Mouse (Mus musculus) MEL (cell line): Measurements from ENCODE around the gene Hfe2. TPM values are rescaled to one million over a fixed set of nuclear protein-coding genes. Genes with fewer than 3 reads are reported as not detected.

Experiments
- DNase-seq: peaks from one replicate; pipeline ENCODE4 v3.0.0; 2011; ENCODE audit warnings: low read depth, low spot score
- H3K27ac ChIP-seq: 2 replicates; pipeline ENCODE4 v1.5.1; 2012; ENCODE audit warnings: low read depth, mild to moderate bottlenecking, control low read depth, low read length, moderate library complexity; ENCODE audit not compliant: control insufficient read depth
- H3K27me3 ChIP-seq, 2 experiments: fragments of 150-350 bp in 1 of 2; sonication (generic) in 1 of 2; 2 replicates each; pipeline ENCODE4 v1.6.1; 2012; ENCODE audit warnings: low read length in 2 of 2, mild to moderate bottlenecking in 2 of 2, improper control_type of control experiment in 1 of 2, moderate library complexity in 1 of 2; ENCODE audit not compliant: insufficient read depth in 2 of 2, control insufficient read depth in 1 of 2
- H3K36me3 ChIP-seq, 2 experiments: 2 replicates each; pipeline ENCODE4 v1.6.1; 2012 to 2014; ENCODE audit warnings: low read length in 2 of 2, improper control_type of control experiment in 1 of 2, inconsistent platforms in 1 of 2, mild to moderate bottlenecking in 1 of 2; ENCODE audit not compliant: insufficient read depth in 2 of 2, control insufficient read depth in 1 of 2
- H3K4me1 ChIP-seq, 2 experiments: fragments of 150-350 bp in 1 of 2; sonication (generic) in 1 of 2; 2 replicates each; pipeline ENCODE4 v1.6.1; 2012; ENCODE audit warnings: low read length in 2 of 2, improper control_type of control experiment in 1 of 2, mild to moderate bottlenecking in 1 of 2; ENCODE audit not compliant: insufficient read depth in 2 of 2, control insufficient read depth in 1 of 2
- H3K4me3 ChIP-seq, 2 experiments: fragments of 150-350 bp in 1 of 2; sonication (generic) in 1 of 2; 2 replicates each; pipeline ENCODE4 v1.5.1; 2012; ENCODE audit warnings: low read depth in 2 of 2, low read length in 2 of 2, mild to moderate bottlenecking in 2 of 2, moderate library complexity in 2 of 2, control low read depth in 1 of 2, improper control_type of control experiment in 1 of 2; ENCODE audit not compliant: control insufficient read depth in 1 of 2, insufficient read depth in 1 of 2
- H3K79me2 ChIP-seq: 2 replicates; pipeline ENCODE4 v1.6.1; 2012; ENCODE audit warnings: mild to moderate bottlenecking, low read length, moderate library complexity; ENCODE audit not compliant: control insufficient read depth, poor library complexity, insufficient read depth
- H3K9ac ChIP-seq: 2 replicates; pipeline ENCODE4 v1.6.1; 2012; ENCODE audit warnings: low read depth, mild to moderate bottlenecking, control low read depth, low read length, moderate library complexity; ENCODE audit not compliant: control insufficient read depth, poor library complexity, severe bottlenecking
- H3K9me3 ChIP-seq: fragments of 150-350 bp; sonication (generic); replicated peaks from 2 replicates; pipeline ENCODE4 v1.6.1; 2012; ENCODE audit warnings: mild to moderate bottlenecking, low read length, improper control_type of control experiment, moderate library complexity; ENCODE audit not compliant: insufficient read depth
- CHD2 ChIP-seq: IDR thresholded peaks from 2 replicates; pipeline ENCODE4 v1.6.1; 2011; ENCODE audit warnings: low read length, improper control_type of control experiment
- CTCF ChIP-seq, 3 experiments: IDR thresholded peaks in 2 of 3; conservative IDR thresholded peaks in 1 of 3; 2 replicates each; pipeline ENCODE4 v1.5.1; 2011 to 2012; ENCODE audit warnings: low read length in 3 of 3, low read depth in 2 of 3, mild to moderate bottlenecking in 2 of 3, improper control_type of control experiment in 1 of 3, inconsistent platforms in 1 of 3, mixed read lengths in 1 of 3, moderate library complexity in 1 of 3; ENCODE audit not compliant: control insufficient read depth in 1 of 3, insufficient read depth in 1 of 3, poor library complexity in 1 of 3, severe bottlenecking in 1 of 3
- GATA1 ChIP-seq: IDR thresholded peaks from 2 replicates; pipeline ENCODE4 v1.6.1; 2011; ENCODE audit warnings: low read depth, low read length, improper control_type of control experiment
- HCFC1 ChIP-seq: IDR thresholded peaks from 2 replicates; pipeline ENCODE4 v1.6.1; 2012; ENCODE audit warnings: low read depth, mild to moderate bottlenecking, inconsistent platforms, low read length, improper control_type of control experiment, moderate library complexity
- KAT2A ChIP-seq: conservative IDR thresholded peaks from 2 replicates; pipeline ENCODE4 v1.6.1; 2012; ENCODE audit warnings: low read depth, low read length, improper control_type of control experiment, inconsistent platforms
- MAFK ChIP-seq: IDR thresholded peaks from 2 replicates; pipeline ENCODE4 v1.6.1; 2011; ENCODE audit warnings: low read depth, mild to moderate bottlenecking, low read length, improper control_type of control experiment, borderline replicate concordance
- MAX ChIP-seq: IDR thresholded peaks from 2 replicates; pipeline ENCODE4 v1.6.1; 2011; ENCODE audit warnings: low read length, improper control_type of control experiment
- MEF2A ChIP-seq: IDR thresholded peaks from 2 replicates; pipeline ENCODE4 v1.6.1; 2014; ENCODE audit warnings: low read depth, mild to moderate bottlenecking, inconsistent platforms, low read length, improper control_type of control experiment; ENCODE audit not compliant: poor library complexity, insufficient replicate concordance, severe bottlenecking; ENCODE audit errors: extremely low read depth
- MXI1 ChIP-seq: IDR thresholded peaks from 2 replicates; pipeline ENCODE4 v1.6.1; 2011; ENCODE audit warnings: mild to moderate bottlenecking, low read depth, low read length, improper control_type of control experiment
- MYB ChIP-seq: IDR thresholded peaks from 2 replicates; pipeline ENCODE4 v1.6.1; 2011; ENCODE audit warnings: mild to moderate bottlenecking, low read depth, low read length, improper control_type of control experiment
- MYC ChIP-seq: IDR thresholded peaks from 2 replicates; pipeline ENCODE4 v1.6.1; 2011; ENCODE audit warnings: low read depth, mild to moderate bottlenecking, low read length, improper control_type of control experiment, moderate library complexity
- NELFE ChIP-seq: IDR thresholded peaks from 2 replicates; pipeline ENCODE4 v1.6.1; 2011; ENCODE audit warnings: low read depth, low read length, improper control_type of control experiment
- POLR2A ChIP-seq, 2 experiments: IDR thresholded peaks; 2 replicates each; pipeline ENCODE4 v1.6.1; 2011 to 2012; ENCODE audit warnings: low read length in 2 of 2, mild to moderate bottlenecking in 2 of 2, control low read depth in 1 of 2, improper control_type of control experiment in 1 of 2, low read depth in 1 of 2, moderate library complexity in 1 of 2; ENCODE audit not compliant: control insufficient read depth in 1 of 2, insufficient read depth in 1 of 2, poor library complexity in 1 of 2
- RAD21 ChIP-seq: IDR thresholded peaks from 2 replicates; pipeline ENCODE4 v1.6.1; 2011; ENCODE audit warnings: mild to moderate bottlenecking, low read depth, low read length, improper control_type of control experiment
- RCOR1 ChIP-seq: IDR thresholded peaks from 2 replicates; pipeline ENCODE4 v1.6.1; 2012; ENCODE audit warnings: low read depth, mild to moderate bottlenecking, inconsistent platforms, low read length, improper control_type of control experiment
- TCF12 ChIP-seq: IDR thresholded peaks from 2 replicates; pipeline ENCODE4 v1.6.1; 2014; ENCODE audit warnings: low read depth, mild to moderate bottlenecking, inconsistent platforms, low read length, improper control_type of control experiment, moderate library complexity
- USF1 ChIP-seq: IDR thresholded peaks from 2 replicates; pipeline ENCODE4 v1.6.1; 2014; ENCODE audit warnings: low read depth, mild to moderate bottlenecking, inconsistent platforms, low read length, improper control_type of control experiment, moderate library complexity
- ZC3H11A ChIP-seq: IDR thresholded peaks from 2 replicates; pipeline ENCODE4 v1.6.1; 2012; ENCODE audit warnings: low read depth, mild to moderate bottlenecking, inconsistent platforms, low read length, improper control_type of control experiment
- ZKSCAN1 ChIP-seq: IDR thresholded peaks from 2 replicates; pipeline ENCODE4 v1.6.1; 2012; ENCODE audit warnings: low read depth, mild to moderate bottlenecking, inconsistent platforms, low read length, improper control_type of control experiment, moderate library complexity
- ZNF384 ChIP-seq: IDR thresholded peaks from 2 replicates; pipeline ENCODE4 v1.6.1; 2012; ENCODE audit warnings: low read depth, mild to moderate bottlenecking, inconsistent platforms, low read length, improper control_type of control experiment
- polyA plus RNA-seq, 2 experiments: library from polyadenylated mRNA; stranded (reverse) in 1 of 2; unstranded in 1 of 2; fragments of >175 nt in 1 of 2; fragments of >200 nt in 1 of 2; gene quantifications; 2 replicates each; pipeline versions ENCODE4 v1.2.1 to v1.2.4; 2012; ENCODE audit warnings: low replicate concordance in 2 of 2, low read depth in 1 of 2; ENCODE audit not compliant: insufficient read length in 2 of 2, insufficient read depth in 1 of 2, missing spikeins in 1 of 2
- total RNA-seq: library from RNA; depleted of rRNA; stranded (reverse); fragments of 300-350 nt; gene quantifications from 2 replicates; pipeline ENCODE4 v1.2.3, GENCODE M21; 2012

Hfe2 gene
- total and polyA plus RNA-seq, 3 experiments = not detected

DNA sequence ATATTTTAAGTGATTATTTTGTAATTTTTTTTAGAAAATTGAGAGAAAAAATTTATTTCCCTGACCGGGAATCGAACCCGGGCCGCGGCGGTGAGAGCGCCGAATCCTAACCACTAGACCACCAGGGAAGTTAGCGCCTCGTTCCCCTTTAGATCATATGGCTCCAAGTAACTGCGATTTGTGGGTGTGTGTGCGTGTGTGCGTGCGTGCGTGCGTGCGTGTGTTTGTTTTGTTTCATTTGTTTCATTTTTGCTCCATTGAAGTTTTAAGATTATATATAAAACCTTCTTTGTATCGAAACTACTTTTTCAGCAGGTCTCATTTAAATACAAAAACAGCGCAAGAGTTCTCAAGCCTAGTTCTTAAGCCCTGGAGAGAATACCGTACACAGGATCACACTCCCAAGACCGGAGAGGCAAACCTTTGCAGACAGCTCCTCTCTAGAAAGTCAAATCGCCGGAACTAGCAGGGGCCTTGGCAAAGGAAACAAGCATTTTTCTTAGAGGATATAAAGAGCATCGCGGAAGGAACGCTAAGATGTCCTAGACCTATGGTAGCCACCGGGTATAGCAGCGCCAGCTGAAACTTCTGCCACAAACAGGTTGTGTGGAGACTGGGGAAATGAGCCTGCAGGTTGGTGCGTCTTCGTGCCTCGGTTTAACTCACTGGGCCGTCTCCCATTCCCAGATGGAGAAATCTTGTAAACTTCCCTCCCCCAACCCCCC lies 23.4 kb upstream of the Hfe2 start:
- no peaks in the 10 kb centered on the region for H3K27me3 ChIP-seq
- H3K27ac ChIP-seq = peak overlapping the region; percentile 41
- peaks cover 3% of the 10 kb centered on the region; the same call in 1 of the 2 replicates for H3K79me2 ChIP-seq
- DNase-seq = peak; percentile 96
- TF ChIP-seq CTCF (IDR thresholded peaks at IDR 0.05 in 2 of 3, conservative IDR thresholded peaks at IDR 0.05 in 1 of 3; ENCODE audit: control insufficient read depth in 1 of 3, insufficient read depth in 1 of 3, low read depth in 2 of 3, low read length in 3 of 3, poor library complexity in 1 of 3, severe bottlenecking in 1 of 3) (no peak), ZNF384 (no peak), MEF2A (no peak), MXI1 (no peak), HCFC1 (no peak), NELFE (no peak), KAT2A (no peak), ZKSCAN1 (no peak), CHD2 (no peak), RCOR1 (no peak), GATA1 (no peak), MAFK (no peak), MAX (no peak), MYC (no peak), RAD21 (no peak), TCF12 (no peak), POLR2A (IDR thresholded peaks at IDR 0.05; ENCODE audit: control insufficient read depth in 1 of 2, insufficient read depth in 1 of 2, low read depth in 1 of 2, low read length in 2 of 2, poor library complexity in 1 of 2) (no peak), USF1 (no peak), MYB (no peak), ZC3H11A (no peak)
- peak overlapping the region; percentile 64 to 91 for H3K4me3 ChIP-seq
- H3K9me3 ChIP-seq = no peaks in the 10 kb centered on the region
- peaks cover 0 to 13% of the 10 kb centered on the region in 2 experiments; a peak in 2 of 4 replicates for H3K36me3 ChIP-seq
- peaks cover 0 to 12% of the 10 kb centered on the region in 2 experiments; a peak in 2 of 4 replicates for H3K4me1 ChIP-seq
- peak overlapping the region; percentile 60 for H3K9ac ChIP-seq
